Mouse (Mus musculus) kidney, postnatal 25 days (tissue): Measurements from ENCODE around the gene Mrap2.
"Not testable (repeated sequence)": the region's sequence is repeated elsewhere in the genome, so short reads cannot be mapped to it uniquely, and the experiment has no call there.

Source experiments
- DNase-seq, 2 experiments: peaks; one replicate each; pipeline ENCODE4 v3.0.0; 2021; ENCODE audit warnings: mixed read lengths in 2 of 2

Mrap2 gene

DNA sequence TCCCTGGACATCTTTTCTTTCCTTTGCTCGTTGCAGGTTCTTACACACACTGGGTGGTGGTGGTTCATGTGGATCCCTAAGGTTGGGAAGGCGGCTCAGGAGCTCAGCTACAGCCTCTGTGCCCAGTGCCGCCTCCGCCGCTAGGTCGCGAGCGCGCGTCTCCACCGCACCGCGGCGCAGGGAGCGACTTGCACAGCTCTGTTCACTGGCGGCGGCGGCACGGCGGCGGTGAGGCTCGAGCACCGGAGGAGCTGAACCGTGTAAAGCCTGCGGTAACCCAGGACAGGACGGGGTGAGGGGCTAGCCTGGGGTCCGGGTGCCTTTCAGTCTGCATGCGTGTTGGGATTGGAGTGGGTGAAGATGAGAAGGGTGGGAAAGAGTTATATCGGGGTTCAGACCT lies at the start of gene Mrap2:
TSS of gene Mrap2 (plus strand) at position 201 of the 400 bp plus-strand sequence.
- peak; percentile 33 to 47 for DNase-seq

DNA sequence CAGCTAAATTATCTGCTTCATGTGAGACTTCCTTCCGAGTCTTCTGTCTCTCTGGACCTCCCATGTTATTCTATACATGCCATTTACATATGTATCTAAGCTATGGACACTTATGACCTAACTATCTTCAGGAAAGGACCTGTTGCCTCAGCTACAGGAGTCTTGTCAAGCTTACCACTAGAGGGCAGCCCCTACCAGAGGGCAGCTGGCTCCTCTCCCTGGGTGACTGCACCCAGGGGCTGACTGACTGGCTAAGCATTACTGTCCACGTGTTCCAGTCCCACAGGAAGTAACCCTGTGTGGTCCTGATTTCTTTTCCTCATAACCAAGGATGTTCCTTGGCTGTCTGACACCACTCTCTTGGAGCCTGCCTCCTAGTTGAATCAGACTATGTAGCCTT lies 46.1 kb upstream of the Mrap2 start:
- DNase-seq, result peak; percentile 52 to 58

DNA sequence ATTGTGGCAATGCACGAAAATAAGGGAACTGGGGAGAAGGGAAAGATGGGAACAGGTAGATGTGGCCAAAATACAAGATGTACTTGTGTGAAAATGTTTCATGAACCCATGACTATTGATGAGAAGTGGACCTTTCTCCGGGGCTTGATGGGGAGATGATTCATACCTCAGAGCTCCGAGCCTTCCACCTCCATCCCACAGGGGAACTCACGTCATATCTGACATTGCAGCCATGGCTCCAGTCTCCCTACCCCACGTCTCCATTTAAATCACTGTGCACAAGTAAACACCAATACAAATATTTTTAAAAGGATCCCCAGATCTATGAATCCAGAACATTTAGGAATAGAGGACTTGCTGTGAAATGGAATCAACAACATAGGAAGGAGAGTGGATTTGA lies 29.1 kb upstream of the Mrap2 start:
- DNase-seq, result no peak

DNA sequence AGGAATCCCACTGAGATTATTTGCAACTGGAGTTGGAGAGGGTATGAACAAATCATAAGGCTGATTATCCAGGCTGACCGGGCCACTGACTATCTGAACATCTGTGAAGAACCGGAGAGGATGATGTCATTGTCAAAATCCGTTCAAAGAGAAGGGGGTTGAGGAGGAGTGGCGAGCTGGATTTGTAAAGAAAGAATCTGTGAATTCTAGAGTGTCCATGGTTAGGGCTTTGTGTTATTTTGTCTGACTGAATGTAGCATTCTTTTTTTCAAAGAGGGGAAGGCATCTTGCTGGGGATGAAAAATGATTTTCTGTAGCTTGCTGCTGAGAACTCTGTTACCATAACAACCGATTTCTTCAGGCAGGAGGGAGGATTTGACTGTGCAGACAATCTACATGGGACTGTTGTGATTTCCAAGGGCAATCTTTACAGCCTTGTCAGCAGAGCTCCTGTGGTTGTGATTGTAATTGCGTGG lies 28.6 kb upstream of the Mrap2 start:
- no peak for DNase-seq

DNA sequence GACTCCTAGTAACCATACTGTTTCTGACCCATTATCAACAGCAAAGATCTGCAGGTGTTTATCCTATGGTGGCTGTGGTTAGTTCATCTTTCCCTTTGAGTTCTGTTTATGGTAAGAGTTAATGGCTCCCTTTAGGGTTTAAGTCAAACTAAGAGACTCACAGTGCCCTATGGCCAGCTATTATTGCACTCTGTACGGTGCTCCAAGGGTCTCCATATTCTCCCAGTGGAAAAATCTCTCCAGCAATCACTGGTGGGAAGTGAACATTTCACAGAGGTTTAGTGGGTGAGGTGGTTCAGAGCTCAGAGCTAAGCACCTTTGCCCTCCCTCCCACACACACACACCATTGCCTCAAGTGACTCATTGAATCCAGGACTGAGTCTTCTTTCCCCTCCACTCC lies 28.1 kb upstream of the Mrap2 start:
- no peak for DNase-seq

DNA sequence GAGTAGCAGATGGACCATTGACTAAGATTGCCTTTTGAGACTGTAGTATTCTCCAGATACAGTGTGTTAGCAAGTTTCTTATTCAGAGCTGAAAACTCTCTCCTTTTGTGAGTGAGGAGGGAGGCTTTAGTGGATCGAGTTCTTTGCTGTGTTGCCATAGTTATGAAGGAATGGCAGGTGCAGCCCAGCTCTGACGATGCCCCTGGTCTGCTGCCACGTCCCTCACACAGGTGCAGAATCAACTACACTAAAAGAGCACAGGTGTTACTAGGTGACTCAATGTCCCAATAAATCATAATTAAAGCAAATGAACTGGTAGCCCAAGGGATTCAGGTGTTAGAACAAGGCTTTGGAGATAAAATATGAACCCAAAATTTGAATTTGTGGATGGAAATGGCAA lies 25.1 kb upstream of the Mrap2 start:
- no peak for DNase-seq

DNA sequence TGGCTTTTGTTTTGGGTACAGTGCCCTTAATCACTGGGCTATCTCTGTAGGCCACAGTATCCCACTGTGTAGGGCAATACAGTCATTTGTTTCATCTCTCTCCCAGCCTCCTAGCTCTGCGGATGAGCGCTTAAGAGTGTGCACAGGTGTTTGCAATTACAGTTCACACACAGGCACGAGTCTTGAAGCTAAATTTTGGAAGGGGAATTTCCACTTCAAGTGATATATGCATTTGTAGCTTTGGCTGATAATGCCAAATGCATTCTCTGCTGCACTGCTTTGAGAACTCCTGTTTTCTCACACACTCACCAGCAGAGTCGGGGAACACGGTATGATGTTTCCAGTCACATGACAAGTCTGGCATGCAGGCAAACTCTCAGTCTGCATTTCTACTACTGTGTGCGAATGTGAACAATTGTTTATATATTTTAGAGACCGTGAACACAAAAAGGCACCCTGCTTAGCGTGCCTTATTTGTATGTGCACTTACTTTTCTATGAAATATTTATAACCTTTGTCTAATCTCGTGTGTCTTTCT lies 22.1 kb upstream of the Mrap2 start:
- DNase-seq, result no peak

DNA sequence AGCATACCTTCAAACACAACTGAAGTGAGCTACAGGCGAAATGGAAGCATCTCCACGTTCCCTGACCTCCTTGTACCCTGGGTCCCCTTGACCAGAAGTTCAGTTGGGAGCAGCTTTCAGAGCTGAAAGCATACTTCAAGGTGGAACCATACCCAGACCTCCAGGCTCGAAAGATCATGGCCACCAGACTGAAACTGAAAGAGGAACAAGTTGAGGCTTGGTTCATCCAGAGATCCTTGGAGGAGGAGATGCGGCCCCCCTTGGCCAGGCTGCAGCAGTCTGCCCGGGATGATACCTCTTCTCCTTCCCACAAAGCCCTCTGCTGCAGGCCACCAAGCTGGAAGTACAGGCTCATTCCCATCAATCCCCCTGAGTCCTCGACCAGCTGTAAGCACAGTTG lies 17.1 kb upstream of the Mrap2 start:
- DNase-seq, result not testable (repeated sequence)

DNA sequence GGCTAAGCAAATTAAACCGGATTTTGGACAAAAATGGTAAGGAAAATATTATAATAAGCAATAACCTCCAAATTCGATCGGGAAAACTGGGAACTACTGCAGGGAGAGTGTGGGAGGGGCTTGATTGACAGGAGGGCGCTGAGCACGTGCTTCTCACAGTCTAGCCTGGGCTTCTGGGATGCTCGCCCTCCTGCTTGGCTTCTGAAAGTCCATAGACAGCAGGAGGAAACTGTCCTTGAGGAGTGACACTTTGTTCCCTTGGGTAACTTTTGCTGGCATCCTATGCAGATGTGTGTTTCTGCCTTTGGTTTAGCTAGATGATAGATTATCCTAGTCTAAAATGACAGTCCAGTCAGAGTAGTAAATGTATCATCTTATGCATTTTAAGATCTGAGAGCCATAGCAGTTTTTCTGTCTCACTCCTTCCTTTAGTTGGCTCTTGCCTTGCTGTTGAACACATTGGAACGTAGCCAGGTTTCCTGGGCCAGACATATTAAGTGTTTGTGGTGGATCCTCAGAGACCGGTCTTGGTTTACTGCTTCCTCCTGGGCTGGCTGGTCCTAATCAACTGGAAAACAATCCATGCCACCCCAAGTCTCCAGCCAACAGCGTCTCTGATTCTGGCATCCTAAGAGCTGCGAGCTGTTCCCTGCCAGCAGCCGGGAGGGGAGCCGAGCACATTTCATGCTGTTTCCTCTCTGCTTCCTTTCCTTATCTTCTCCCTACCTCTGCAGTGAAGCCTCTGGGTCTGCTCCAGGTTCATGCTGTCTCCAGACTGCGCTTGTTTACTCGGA lies 8.1 kb upstream of the Mrap2 start:
- peak in 1 of 2 experiments; percentile 28 for DNase-seq

DNA sequence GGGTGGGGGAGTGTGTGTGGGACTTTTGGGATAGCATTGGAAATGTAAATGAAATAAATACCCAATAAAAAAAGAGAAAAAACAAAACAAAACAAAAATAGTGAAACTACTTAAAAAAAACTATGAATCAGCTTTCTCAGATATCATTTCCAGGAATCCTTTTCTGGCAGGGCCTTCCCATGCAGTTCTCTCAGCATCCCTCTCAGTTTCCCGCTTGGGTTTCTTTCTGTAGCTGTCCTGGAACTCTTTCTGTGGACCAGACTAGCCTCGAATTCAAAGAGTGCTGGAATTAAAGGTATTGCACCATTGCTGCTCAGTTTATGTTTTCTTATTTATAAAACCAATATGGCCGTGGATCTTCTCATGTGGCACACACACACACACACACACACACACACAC lies 1.0 kb upstream of the Mrap2 start:
- DNase-seq, result no peak

DNA sequence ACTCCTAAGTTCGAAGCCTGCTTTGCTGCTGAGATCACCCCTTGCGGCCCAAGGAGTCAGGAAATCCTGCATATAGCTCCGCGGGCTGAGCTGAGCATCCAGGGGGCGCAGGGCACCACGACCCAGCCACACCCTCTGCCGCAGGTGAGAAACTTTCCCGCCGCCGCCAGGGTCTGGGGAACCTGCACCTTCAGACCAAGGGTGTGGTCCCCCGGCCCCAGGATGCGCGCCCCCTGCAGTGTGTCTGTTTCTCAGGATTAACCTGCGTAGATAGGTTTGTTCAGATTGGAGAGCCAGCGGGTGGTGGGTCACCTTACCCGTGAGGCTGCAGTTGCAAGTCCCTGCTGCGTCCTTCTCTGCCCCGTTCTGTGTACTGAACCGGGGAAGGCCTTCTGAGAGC lies 426 bp downstream of the Mrap2 start:
- no peak for DNase-seq

DNA sequence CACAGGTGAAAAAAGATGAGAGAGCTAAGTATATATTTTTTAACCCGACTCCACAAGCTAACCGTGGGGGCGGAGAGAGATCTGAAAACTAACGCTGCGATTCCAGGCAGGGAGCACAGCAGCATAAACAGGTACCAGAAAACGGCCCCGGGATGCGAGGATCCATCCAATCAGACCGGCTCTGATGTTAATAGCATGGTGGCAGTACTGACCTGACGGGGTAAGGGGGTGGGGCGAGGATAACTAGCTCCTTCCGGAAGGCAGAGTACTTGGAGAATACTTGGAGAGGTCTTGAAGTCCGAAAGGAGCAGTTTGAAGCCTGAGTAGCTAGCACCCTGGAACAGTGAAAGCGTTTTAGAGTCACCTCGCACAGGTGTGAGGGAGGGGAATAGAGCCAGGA lies 1.1 kb downstream of the Mrap2 start:
- peak; percentile 14 to 39 for DNase-seq

DNA sequence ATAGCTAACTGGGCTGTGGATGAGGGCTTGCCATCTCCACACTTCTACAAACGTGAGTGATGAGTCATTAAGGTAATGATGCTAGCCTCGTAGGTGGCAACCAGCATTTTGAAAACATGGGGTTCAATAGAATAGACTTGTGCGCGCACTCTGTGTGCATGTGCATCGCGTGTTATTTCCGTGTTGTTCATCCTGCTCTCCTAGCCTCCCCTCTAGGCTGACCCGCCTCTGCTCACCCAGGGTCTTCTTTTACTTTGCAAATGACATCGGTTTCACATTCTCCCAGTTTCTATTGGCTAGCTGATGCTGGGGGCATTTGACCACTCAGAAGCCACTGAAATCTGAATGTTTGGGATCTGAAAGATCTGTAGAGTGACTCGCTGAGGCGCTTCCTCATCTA lies 1.6 kb downstream of the Mrap2 start:
- DNase-seq, result no peak

DNA sequence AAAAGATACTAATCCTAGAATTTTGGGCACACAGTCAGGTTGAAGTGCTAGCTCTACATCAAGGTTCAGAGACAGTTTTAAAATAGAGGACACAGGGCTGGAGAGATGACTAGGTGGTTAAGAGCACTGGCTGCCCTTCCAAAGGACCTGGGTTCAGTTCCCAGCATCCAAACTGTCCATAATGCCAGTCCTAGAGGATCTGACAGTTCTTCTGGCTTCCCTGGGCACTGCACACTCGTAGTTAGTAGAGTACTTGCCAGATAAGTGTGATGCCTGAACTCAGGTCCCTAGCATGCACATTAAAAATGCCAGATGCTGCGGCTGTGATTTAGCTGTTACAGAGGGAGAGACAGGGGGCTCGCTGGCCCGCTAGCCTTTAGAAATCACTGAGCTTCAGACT lies 2.3 kb downstream of the Mrap2 start:
- DNase-seq, result no peak

DNA sequence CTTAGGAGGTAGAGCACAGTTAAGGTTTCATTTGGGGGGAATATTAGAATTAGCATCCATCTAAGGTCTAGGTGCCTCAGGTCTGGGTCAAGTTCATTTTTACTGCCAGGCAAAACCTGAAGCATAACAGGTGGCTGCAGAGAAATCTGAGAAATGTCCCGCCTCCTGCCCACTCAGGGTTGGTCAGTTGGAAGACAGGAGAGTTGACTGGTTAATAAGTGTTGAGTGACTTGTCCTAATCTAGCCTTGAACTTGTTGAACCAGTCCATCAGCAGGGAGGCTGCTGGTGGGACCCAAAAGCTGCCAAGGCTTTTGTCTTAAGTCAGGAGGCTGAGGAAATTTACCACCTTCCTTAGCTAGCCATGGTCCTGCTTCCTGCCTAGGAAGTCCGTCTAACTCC lies 3.8 kb downstream of the Mrap2 start:
- peak; percentile 30 to 57 for DNase-seq

DNA sequence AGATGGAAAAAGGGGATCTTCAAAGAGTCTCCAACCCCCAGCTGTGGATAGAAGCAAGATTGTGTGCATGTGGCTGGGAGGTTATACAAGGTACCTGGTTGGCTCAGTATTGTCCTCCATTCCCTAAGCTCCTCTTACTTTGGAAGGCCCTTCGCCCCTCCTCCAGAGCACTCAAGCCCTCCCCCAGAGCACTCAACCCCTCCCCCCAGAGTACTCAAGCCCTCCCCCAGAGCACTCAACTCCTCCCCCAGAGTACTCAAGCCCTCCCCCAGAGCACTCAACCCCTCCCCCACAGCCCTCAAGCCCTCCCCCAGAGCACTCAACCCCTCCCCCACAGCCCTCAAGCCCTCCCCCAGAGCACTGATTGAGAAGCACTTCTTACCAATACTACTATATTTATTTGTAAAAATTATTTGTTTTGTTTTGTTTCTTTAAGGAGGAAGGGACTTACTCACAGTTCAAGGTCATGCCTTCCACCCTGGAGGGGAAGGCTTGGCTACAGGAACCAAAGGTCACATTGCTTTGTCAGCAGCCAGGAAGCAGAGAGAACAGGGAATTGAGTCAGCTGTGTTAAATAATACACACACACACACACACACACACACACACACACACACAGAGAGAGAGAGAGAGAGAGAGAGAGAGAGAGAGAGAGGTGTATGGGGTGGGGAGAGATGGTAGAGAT lies 8.7 kb downstream of the Mrap2 start:
- DNase-seq, result no peak

DNA sequence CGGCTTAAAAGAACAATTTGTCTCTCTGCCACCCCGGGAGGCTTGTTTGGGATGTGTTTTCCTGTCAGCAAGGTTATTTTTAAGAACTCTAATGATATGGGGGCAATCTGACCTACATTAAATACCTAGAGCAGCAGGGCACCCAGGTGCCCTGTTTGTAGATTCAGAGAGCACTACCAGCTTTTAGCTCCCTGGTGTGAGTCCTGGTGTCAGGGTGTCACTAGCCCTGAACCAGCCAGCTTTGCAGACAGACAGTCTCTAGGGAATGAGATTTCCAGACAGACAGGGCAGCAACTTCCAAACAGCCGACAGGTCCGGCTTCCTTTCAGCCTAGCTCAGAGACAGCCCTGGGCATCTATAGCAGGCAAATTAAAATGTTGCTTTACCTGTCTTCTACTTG lies 18.5 kb downstream of the Mrap2 start:
- no peak for DNase-seq

DNA sequence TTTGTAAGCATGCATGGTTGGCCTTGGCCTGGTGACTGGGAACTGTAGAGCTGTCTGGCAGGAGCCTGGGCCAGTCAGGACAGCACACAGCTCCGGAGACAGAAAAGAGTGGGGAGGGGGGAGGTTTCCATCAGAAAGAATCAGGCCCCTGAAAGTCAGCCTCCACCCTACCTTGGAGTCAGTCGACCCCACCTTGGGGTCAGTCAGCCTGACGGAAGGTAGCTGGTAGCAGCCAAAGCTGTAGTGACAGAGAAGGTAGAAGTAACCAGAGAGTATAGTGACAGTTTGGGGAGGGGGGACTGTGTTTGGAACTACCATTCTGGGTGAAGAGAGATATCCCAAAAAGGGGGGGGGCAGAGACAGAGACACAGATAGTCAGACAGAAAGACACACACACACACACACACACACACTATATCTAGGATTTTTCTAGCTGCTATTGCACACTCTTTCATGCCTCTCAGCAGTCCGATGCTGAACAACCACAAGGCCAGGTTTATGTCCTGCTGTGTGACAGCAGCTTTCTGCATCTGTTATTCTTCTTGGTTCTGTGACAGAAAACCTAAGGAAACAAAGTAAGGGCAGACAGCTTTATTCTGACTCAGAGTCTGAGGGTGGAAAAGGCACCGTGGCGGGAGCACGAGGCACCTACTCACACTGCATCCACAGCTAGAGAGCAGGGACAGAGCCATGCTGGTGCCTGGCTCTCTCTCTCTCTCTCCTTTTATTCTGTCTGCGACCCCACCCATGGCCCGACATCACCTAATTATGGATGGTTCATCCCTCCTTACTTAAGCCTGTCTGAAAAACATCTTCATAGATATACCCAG lies 23.1 kb downstream of the Mrap2 start:
- no peak for DNase-seq

DNA sequence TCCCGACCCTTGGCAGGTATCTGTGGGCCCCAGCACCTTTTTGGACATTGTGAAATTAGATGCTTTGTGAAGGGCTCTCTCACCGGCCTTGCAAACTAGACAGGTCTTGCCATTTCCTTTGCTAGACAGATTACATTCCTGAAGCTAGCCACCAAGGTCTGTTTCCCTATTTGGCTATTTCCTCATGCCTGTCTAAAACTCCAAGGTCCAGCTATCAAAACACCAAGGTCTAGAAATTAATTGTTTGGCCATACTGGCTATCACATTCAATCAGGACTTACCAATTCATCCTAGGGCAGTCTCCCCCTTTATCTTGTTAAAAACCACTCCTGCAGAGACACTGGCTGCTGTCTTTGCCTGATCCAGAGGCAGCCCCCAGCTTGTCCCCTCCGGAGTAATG lies 23.9 kb downstream of the Mrap2 start:
- DNase-seq, result no peak

DNA sequence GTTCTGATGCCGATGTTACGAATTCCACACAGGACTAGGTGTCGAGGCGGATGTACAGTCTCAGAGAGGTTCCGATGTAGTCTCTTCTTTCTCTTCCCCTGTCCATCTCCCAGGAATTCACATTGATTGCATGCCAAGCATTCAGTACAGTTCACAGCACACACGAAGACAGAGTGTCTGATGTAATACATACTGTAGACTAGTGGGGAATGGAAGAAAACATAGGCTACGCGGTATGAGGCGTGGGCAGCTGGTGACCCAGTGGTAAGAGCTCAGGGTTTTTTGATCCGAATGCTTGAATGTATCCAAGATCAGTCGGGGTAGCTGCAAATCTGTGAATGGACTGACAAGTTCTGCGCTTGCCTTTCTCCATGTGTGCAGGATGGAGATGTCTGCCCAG lies 25.0 kb downstream of the Mrap2 start:
- no peak for DNase-seq

DNA sequence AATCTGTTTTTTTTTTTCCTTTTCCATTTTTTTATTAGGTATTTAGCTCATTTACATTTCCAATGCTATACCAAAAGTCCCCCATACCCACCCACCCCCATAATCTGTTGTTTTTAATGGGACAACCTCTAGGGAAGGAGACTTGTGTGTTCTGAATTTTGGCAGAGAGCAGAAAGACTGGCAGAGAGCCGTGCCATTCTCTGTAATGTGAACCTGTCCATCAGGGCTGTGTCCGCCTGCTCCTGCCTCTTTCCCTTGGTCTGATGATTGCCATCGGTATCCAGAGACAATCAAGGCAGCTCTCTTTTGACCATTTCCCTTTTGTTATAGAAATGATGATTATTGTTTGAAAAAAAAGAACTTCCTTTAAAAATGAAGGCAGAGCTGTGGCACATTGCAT lies 26.8 kb downstream of the Mrap2 start:
- no peak for DNase-seq

DNA sequence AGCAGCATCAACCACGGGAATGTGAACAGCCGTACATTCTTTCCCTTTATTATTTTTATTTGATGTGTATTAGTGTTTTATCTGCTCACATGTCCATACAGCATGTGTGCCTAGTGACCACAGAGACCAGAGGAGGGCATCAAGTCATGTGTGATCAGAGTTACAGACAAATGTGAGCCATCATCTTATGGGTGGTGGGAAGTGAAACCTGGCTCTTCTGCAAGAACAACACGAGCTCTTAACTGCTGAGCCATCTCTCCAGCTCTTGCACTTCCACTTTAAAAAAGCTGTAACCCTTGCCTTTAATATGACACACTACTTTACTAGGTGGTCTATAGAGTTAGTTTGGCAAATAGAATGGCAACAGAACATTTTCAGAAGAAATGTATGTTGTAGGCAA lies 27.4 kb downstream of the Mrap2 start:
- no peak for DNase-seq

DNA sequence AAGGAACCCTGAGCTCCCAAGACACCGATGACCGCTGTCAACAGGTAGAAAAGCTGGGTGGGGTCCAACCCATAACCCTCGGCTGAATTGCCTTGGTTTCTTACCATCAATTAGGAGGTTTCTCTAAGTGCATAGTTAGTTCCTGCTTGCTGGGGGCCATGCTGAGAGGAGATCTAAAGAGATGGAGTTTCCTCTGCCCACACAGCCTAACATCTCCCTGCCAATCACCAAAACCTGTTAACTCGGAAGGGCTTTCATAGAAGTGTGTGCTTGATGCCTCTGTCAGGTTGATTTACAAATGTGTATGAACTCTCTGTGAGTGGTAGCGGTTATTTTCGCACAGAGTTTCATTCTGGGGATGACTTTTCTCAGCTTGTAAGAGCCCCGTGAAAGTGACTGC lies 34.4 kb downstream of the Mrap2 start:
- no peak for DNase-seq
